Mouse (Mus musculus) left cerebral cortex, adult 6 months (tissue): Measurements from ENCODE around the gene Rsph1. TPM values are rescaled to one million over a fixed set of nuclear protein-coding genes. Genes with fewer than 3 reads are reported as not detected.

Experiments
- long read RNA-seq, 2 experiments: library from polyadenylated mRNA; unstranded; transcript quantifications; one replicate each; pipeline ENCODE4 v2.0.0; 2019 to 2020
- polyA plus RNA-seq: library from polyadenylated mRNA; unstranded; fragments of <200 nt; fragmentation: Nextera tagmentation; gene quantifications from 2 replicates; pipeline ENCODE4 v1.2.3, GENCODE M21; 2021

Gene Rsph1
- polyA plus RNA-seq, result 7.3 and 7.4 TPM in 2 replicates
- long read RNA-seq, experiment 1, transcript Rsph1-201 (9 exons, 1,191 nt), result major isoform, 7 of 8 reads
- long read RNA-seq, experiment 1, partial matches to known transcripts, result 0 of 8 reads
- long read RNA-seq, experiment 1, other reads (novel, unspliced or antisense), result 0 of 8 reads
- long read RNA-seq, experiment 2, transcript Rsph1-201 (9 exons, 1,191 nt), result major isoform, 7 of 8 reads
- long read RNA-seq, experiment 2, partial matches to known transcripts, result 0 of 8 reads
- long read RNA-seq, experiment 2, other reads (novel, unspliced or antisense), result 1 of 8 reads

GRCm38 (mm10) chr17:31276922-31277918 is at the start of gene Rsph1:
Rsph1 (minus strand) TSS chr17:31277383.

GRCm38 (mm10) chr17:31286492-31286891 is 9.3 kb upstream of the Rsph1 start, which contains the start of gene Slc37a1:
Slc37a1 (plus strand) TSS chr17:31286792.

GRCm38 (mm10) chr17:31207771-31208334 is 69.3 kb downstream of the Rsph1 start, which contains the start of gene Ubash3a:
Ubash3a (plus strand) TSS chr17:31207873.

Other genes starting within 250 kb of the Rsph1 start
- 43.3 and 69.2 TPM in 2 replicates for gene Abcg1, start 219.7 kb downstream of the Rsph1 start, polyA plus RNA-seq
- not detected in 2 replicates for gene Tff3, start 147.7 kb downstream of the Rsph1 start, polyA plus RNA-seq
- not detected in 2 replicates for gene Tff2, start 133.1 kb downstream of the Rsph1 start, polyA plus RNA-seq
- gene Tff1, start 112.1 kb downstream of the Rsph1 start, polyA plus RNA-seq, result not detected in 2 replicates
- gene Tmprss3, start 78.4 kb downstream of the Rsph1 start, polyA plus RNA-seq, result not detected in 2 replicates
- gene Ubash3a, start 69.5 kb downstream of the Rsph1 start, polyA plus RNA-seq, result 0.04 TPM in 1 of 2 replicates, not detected in the other
- 2.2 and 3.8 TPM in 2 replicates for gene Slc37a1, start 9.4 kb upstream of the Rsph1 start, polyA plus RNA-seq
- gene Pde9a, start 108.8 kb upstream of the Rsph1 start, polyA plus RNA-seq, result 6.2 TPM in 2 replicates
- 16.3 and 20.6 TPM in 2 replicates for gene Wdr4, start 242.6 kb upstream of the Rsph1 start, polyA plus RNA-seq
- gene Ndufv3, start 242.7 kb upstream of the Rsph1 start, polyA plus RNA-seq, result 722 and 811 TPM in 2 replicates